Mouse (Mus musculus) cerebellum, postnatal 4 days (tissue): ENCODE results near the gene Wdr75.
A peak's percentile ranks its signal among the peaks of the same experiment; 100 is the strongest.

Experiments
- DNase-seq, 2 experiments: peaks; one replicate each; pipeline ENCODE4 v3.0.0; 2022; ENCODE audit warnings: low spot score in 2 of 2, mixed read lengths in 1 of 2

Gene Wdr75

GRCm38 (mm10) chr1:45794969-45795908 lies at the start of gene Wdr75:
Wdr75 (plus strand) TSS chr1:45795166.
- DNase-seq: peak; percentile 84 to 92

GRCm38 (mm10) chr1:45755902-45756301 lies 39.1 kb upstream of the Wdr75 start:
- DNase-seq: no peak

GRCm38 (mm10) chr1:45756707-45757106 lies 38.3 kb upstream of the Wdr75 start:
- no peak for DNase-seq

- DNase-seq: no peak
Measured at GRCm38 (mm10) chr1:45758011-45758410, 37.0 kb upstream of the Wdr75 start.

- no peak for DNase-seq
Measured at GRCm38 (mm10) chr1:45760667-45761467, 34.1 kb upstream of the Wdr75 start.

GRCm38 (mm10) chr1:45761468-45761795 lies 33.5 kb upstream of the Wdr75 start:
- DNase-seq: no peak

- DNase-seq: no peak
Measured at GRCm38 (mm10) chr1:45765678-45766077, 29.3 kb upstream of the Wdr75 start.

- DNase-seq: peak; percentile 61 to 70
Measured at GRCm38 (mm10) chr1:45766123-45766522, 28.8 kb upstream of the Wdr75 start.

- DNase-seq: no peak
Measured at GRCm38 (mm10) chr1:45767533-45767932, 27.4 kb upstream of the Wdr75 start.

GRCm38 (mm10) chr1:45769321-45769720 lies 25.6 kb upstream of the Wdr75 start:
- no peak for DNase-seq

GRCm38 (mm10) chr1:45770051-45770450 lies 24.9 kb upstream of the Wdr75 start:
- DNase-seq: no peak

- DNase-seq: no peak
Measured at GRCm38 (mm10) chr1:45780606-45781288, 14.2 kb upstream of the Wdr75 start.

GRCm38 (mm10) chr1:45816889-45817288 lies 21.9 kb downstream of the Wdr75 start:
- peak in 1 of 2 experiments; percentile 20 for DNase-seq

- no peak for DNase-seq
Measured at GRCm38 (mm10) chr1:45818564-45818963, 23.6 kb downstream of the Wdr75 start.

GRCm38 (mm10) chr1:45824441-45824840 lies 29.5 kb downstream of the Wdr75 start:
- no peak for DNase-seq

GRCm38 (mm10) chr1:45825140-45825539 lies 30.2 kb downstream of the Wdr75 start:
- peak; percentile 25 to 72 for DNase-seq

GRCm38 (mm10) chr1:45825630-45826029 lies 30.7 kb downstream of the Wdr75 start:
- DNase-seq: no peak

GRCm38 (mm10) chr1:45826148-45826547 lies 31.2 kb downstream of the Wdr75 start:
- DNase-seq: no peak

GRCm38 (mm10) chr1:45826796-45827195 lies 31.8 kb downstream of the Wdr75 start:
- no peak for DNase-seq

- no peak for DNase-seq
Measured at GRCm38 (mm10) chr1:45830453-45831206, 35.7 kb downstream of the Wdr75 start.

GRCm38 (mm10) chr1:45835362-45836063 lies 40.5 kb downstream of the Wdr75 start:
- no peak for DNase-seq
